Mouse (Mus musculus) brain, embryonic 18.5 days (tissue): Measurements from ENCODE around the gene Rrnad1.

Experiments used
- DNase-seq: peaks from one replicate; pipeline ENCODE4 v3.0.0-alpha.2; 2012; ENCODE audit warnings: low read depth, low spot score

The Rrnad1 gene

GRCm38 (mm10) chr3:87930078-87930795 lies at the start of gene Rrnad1, which contains the start of gene Isg20l2:
Gene Rrnad1, minus strand, starts transcription at chr3:87930717.
Gene Isg20l2, plus strand, starts transcription at chr3:87930314.
- peak; percentile 96 for DNase-seq

GRCm38 (mm10) chr3:87980085-87980484 lies 49.6 kb upstream of the Rrnad1 start:
- no peak for DNase-seq

GRCm38 (mm10) chr3:87979493-87979892 lies 49.0 kb upstream of the Rrnad1 start:
- DNase-seq, result no peak

GRCm38 (mm10) chr3:87974381-87974987 lies 44.0 kb upstream of the Rrnad1 start:
- DNase-seq, result no peak

- no peak for DNase-seq
Measured at GRCm38 (mm10) chr3:87973593-87974380, 43.3 kb upstream of the Rrnad1 start.

GRCm38 (mm10) chr3:87972776-87973175 lies 42.3 kb upstream of the Rrnad1 start:
- DNase-seq, result no peak

GRCm38 (mm10) chr3:87972203-87972664 lies 41.7 kb upstream of the Rrnad1 start:
- DNase-seq, result no peak

GRCm38 (mm10) chr3:87971489-87972202 lies 41.1 kb upstream of the Rrnad1 start:
- no peak for DNase-seq

- DNase-seq, result peak; percentile 42
Measured at GRCm38 (mm10) chr3:87970939-87971488, 40.5 kb upstream of the Rrnad1 start, which contains the start of gene Nes. Gene Nes, plus strand, starts transcription at chr3:87971078.

- no peak for DNase-seq
Measured at GRCm38 (mm10) chr3:87970184-87970938, 39.8 kb upstream of the Rrnad1 start.

GRCm38 (mm10) chr3:87960586-87961191 lies 30.2 kb upstream of the Rrnad1 start:
- peak; percentile 91 for DNase-seq

GRCm38 (mm10) chr3:87960191-87960585 lies 29.7 kb upstream of the Rrnad1 start:
- DNase-seq, result no peak

- no peak for DNase-seq
Measured at GRCm38 (mm10) chr3:87959371-87959770, 28.9 kb upstream of the Rrnad1 start.

- DNase-seq, result no peak
Measured at GRCm38 (mm10) chr3:87958967-87959366, 28.4 kb upstream of the Rrnad1 start.

GRCm38 (mm10) chr3:87958476-87958875 lies 28.0 kb upstream of the Rrnad1 start:
- no peak for DNase-seq

GRCm38 (mm10) chr3:87958056-87958455 lies 27.5 kb upstream of the Rrnad1 start:
- no peak for DNase-seq

GRCm38 (mm10) chr3:87952440-87952839 lies 21.9 kb upstream of the Rrnad1 start:
- no peak for DNase-seq

- no peak for DNase-seq
Measured at GRCm38 (mm10) chr3:87951946-87952345, 21.4 kb upstream of the Rrnad1 start.

- DNase-seq, result no peak
Measured at GRCm38 (mm10) chr3:87949955-87950515, 19.5 kb upstream of the Rrnad1 start.
